Mouse (Mus musculus): ENCODE data around the gene Zcwpw1. TPM values are rescaled to one million over a fixed set of nuclear protein-coding genes. Genes with fewer than 3 reads are reported as not detected.

Zcwpw1 gene
- polyA plus RNA-seq, 1 experiment = 15.5 TPM

GRCm38 (mm10) chr5:137758921-137759534, 28.6 kb upstream of the Zcwpw1 start:
- no peaks in the 10 kb centered on the region for H3K27me3 ChIP-seq (ENCODE audit: control insufficient read depth, insufficient read depth, low read length, poor library complexity, severe bottlenecking)
- H3K4me1 ChIP-seq (ENCODE audit: control insufficient read depth, insufficient read depth, low read length) = peaks cover 6% of the 10 kb centered on the region
- H3K36me3 ChIP-seq (ENCODE audit: control insufficient read depth, insufficient read depth, low read length, poor library complexity, severe bottlenecking) = no peaks in the 10 kb centered on the region
- no peaks in the 10 kb centered on the region for H3K9me3 ChIP-seq (replicated peaks; ENCODE audit: control insufficient read depth, insufficient read depth, low read length, poor library complexity, severe bottlenecking)
- 0 out of 2 replicates have a peak overlapping the region, but pooled peaks have one; percentile 11 for H3K4me3 ChIP-seq (ENCODE audit: low read depth, low read length)
- no peak for TF ChIP-seq POLR2A (IDR thresholded peaks at IDR 0.05; ENCODE audit: insufficient read depth, low read length)
- no peak for TF ChIP-seq CTCF (IDR thresholded peaks at IDR 0.05; ENCODE audit: low read depth, low read length)
- peak; percentile 49; the same call in 1 of the 2 replicates for TF ChIP-seq EP300 (IDR thresholded peaks at IDR 0.05; ENCODE audit: insufficient read depth, low read depth, low read length)
- H3K27ac ChIP-seq (ENCODE audit: insufficient read depth, low read length) = no peak overlapping the region; the same call in 1 of the 2 replicates
- H3K9ac ChIP-seq (ENCODE audit: low read depth, poor library complexity, severe bottlenecking) = peak overlapping the region; percentile 38

DNA sequence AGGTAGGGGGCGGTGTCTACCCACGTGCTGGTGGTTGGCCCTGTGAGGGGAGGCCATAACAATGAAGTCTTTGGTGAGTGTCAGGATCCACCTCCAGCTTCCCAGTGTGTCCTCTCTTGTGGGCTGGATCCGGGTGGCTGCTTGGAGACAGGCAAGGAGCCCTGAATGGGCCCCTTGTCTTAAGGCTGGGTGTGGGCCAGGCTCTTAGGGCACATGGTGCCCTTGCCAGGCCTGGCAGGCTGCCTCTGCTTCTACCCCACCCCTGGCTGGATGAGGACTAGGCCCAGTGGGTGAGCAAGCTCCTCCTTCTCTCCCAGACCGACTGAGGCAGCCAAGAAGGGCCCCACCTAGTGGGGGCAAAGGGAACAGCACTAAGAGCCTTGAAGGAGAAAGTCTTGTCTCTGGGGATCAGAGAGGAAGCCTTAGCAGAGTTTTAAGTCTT, 27.6 kb upstream of the Zcwpw1 start:
- Histone ChIP-seq H3K4me1 (ENCODE audit: control insufficient read depth, insufficient read depth, low read length) (peaks cover 8% of the 10 kb centered on the region), H3K27me3 (ENCODE audit: control insufficient read depth, insufficient read depth, low read length, poor library complexity, severe bottlenecking) (no peaks in the 10 kb centered on the region), H3K9me3 (replicated peaks; ENCODE audit: control insufficient read depth, insufficient read depth, low read length, poor library complexity, severe bottlenecking) (no peaks in the 10 kb centered on the region), H3K9ac (ENCODE audit: low read depth, poor library complexity, severe bottlenecking) (no peak overlapping the region), H3K27ac (ENCODE audit: insufficient read depth, low read length) (no peak overlapping the region), H3K36me3 (ENCODE audit: control insufficient read depth, insufficient read depth, low read length, poor library complexity, severe bottlenecking) (no peaks in the 10 kb centered on the region), H3K4me3 (ENCODE audit: low read depth, low read length) (no peak overlapping the region)
- no peak for TF ChIP-seq EP300 (IDR thresholded peaks at IDR 0.05; ENCODE audit: insufficient read depth, low read depth, low read length)
- TF ChIP-seq CTCF (IDR thresholded peaks at IDR 0.05; ENCODE audit: low read depth, low read length) = peak; percentile 84

- Histone ChIP-seq H3K9ac (ENCODE audit: low read depth, poor library complexity, severe bottlenecking) (no peak overlapping the region), H3K4me1 (ENCODE audit: control insufficient read depth, insufficient read depth, low read length) (peaks cover 2% of the 10 kb centered on the region), H3K27ac (ENCODE audit: insufficient read depth, low read length) (peak overlapping the region; percentile 41; the same call in 1 of the 2 replicates), H3K9me3 (replicated peaks; ENCODE audit: control insufficient read depth, insufficient read depth, low read length, poor library complexity, severe bottlenecking) (no peaks in the 10 kb centered on the region), H3K27me3 (ENCODE audit: control insufficient read depth, insufficient read depth, low read length, poor library complexity, severe bottlenecking) (no peaks in the 10 kb centered on the region), H3K4me3 (ENCODE audit: low read depth, low read length) (no peak overlapping the region), H3K36me3 (ENCODE audit: control insufficient read depth, insufficient read depth, low read length, poor library complexity, severe bottlenecking) (no peaks in the 10 kb centered on the region)
- TF ChIP-seq EP300 (IDR thresholded peaks at IDR 0.05; ENCODE audit: insufficient read depth, low read depth, low read length) = no peak
- TF ChIP-seq CTCF (IDR thresholded peaks at IDR 0.05; ENCODE audit: low read depth, low read length) = no peak
- no peak for TF ChIP-seq POLR2A (IDR thresholded peaks at IDR 0.05; ENCODE audit: insufficient read depth, low read length)
Observed at GRCm38 (mm10) chr5:137764609-137765340, 22.8 kb upstream of the Zcwpw1 start.

- peaks cover 2% of the 10 kb centered on the region for H3K4me1 ChIP-seq (ENCODE audit: control insufficient read depth, insufficient read depth, low read length)
- no peak overlapping the region for H3K9ac ChIP-seq (ENCODE audit: low read depth, poor library complexity, severe bottlenecking)
Observed at GRCm38 (mm10) chr5:137766270-137766669, 21.3 kb upstream of the Zcwpw1 start.

GRCm38 (mm10) chr5:137768475-137768874, 19.1 kb upstream of the Zcwpw1 start:
- Histone ChIP-seq H3K9me3 (replicated peaks; ENCODE audit: control insufficient read depth, insufficient read depth, low read length, poor library complexity, severe bottlenecking) (no peaks in the 10 kb centered on the region), H3K4me3 (ENCODE audit: low read depth, low read length) (no peak overlapping the region), H3K9ac (ENCODE audit: low read depth, poor library complexity, severe bottlenecking) (no peak overlapping the region), H3K4me1 (ENCODE audit: control insufficient read depth, insufficient read depth, low read length) (peaks cover 2% of the 10 kb centered on the region), H3K27me3 (ENCODE audit: control insufficient read depth, insufficient read depth, low read length, poor library complexity, severe bottlenecking) (no peaks in the 10 kb centered on the region), H3K36me3 (ENCODE audit: control insufficient read depth, insufficient read depth, low read length, poor library complexity, severe bottlenecking) (no peaks in the 10 kb centered on the region), H3K27ac (ENCODE audit: insufficient read depth, low read length) (no peak overlapping the region)
- TF ChIP-seq EP300 (IDR thresholded peaks at IDR 0.05; ENCODE audit: insufficient read depth, low read depth, low read length) (no peak), CTCF (IDR thresholded peaks at IDR 0.05; ENCODE audit: low read depth, low read length) (no peak), POLR2A (IDR thresholded peaks at IDR 0.05; ENCODE audit: insufficient read depth, low read length) (no peak)

More at GRCm38 (mm10) chr5:137766270-137766669, 21.3 kb upstream of the Zcwpw1 start:
- no peaks in the 10 kb centered on the region for H3K36me3 ChIP-seq (ENCODE audit: control insufficient read depth, insufficient read depth, low read length, poor library complexity, severe bottlenecking)
- no peaks in the 10 kb centered on the region for H3K9me3 ChIP-seq (replicated peaks; ENCODE audit: control insufficient read depth, insufficient read depth, low read length, poor library complexity, severe bottlenecking)
- TF ChIP-seq CTCF (IDR thresholded peaks at IDR 0.05; ENCODE audit: low read depth, low read length) (peak; percentile 36), EP300 (IDR thresholded peaks at IDR 0.05; ENCODE audit: insufficient read depth, low read depth, low read length) (no peak)
- no peaks in the 10 kb centered on the region for H3K27me3 ChIP-seq (ENCODE audit: control insufficient read depth, insufficient read depth, low read length, poor library complexity, severe bottlenecking)
- no peak overlapping the region for H3K27ac ChIP-seq (ENCODE audit: insufficient read depth, low read length)
- no peak overlapping the region for H3K4me3 ChIP-seq (ENCODE audit: low read depth, low read length)

DNA sequence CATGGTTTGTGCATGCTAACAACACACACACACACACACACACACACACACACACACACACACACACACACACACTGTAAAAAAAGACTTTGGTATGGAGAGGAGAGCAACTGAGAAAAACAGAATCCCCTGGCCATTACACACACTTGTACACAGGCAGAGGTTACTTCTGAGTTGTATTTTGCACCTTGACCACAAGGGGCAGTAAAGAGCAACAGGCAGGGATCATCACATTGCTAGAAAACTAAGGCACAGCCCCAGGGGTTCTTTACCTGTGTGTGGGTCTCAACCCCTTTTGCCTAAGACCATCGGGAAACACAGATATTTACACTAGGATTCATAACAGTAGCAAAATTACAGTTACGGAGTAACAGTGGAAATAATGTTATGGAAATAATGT, 16.9 kb upstream of the Zcwpw1 start:
- Histone ChIP-seq H3K36me3 (ENCODE audit: control insufficient read depth, insufficient read depth, low read length, poor library complexity, severe bottlenecking) (no peaks in the 10 kb centered on the region), H3K27ac (ENCODE audit: insufficient read depth, low read length) (no peak overlapping the region), H3K9ac (ENCODE audit: low read depth, poor library complexity, severe bottlenecking) (no peak overlapping the region), H3K9me3 (replicated peaks; ENCODE audit: control insufficient read depth, insufficient read depth, low read length, poor library complexity, severe bottlenecking) (no peaks in the 10 kb centered on the region), H3K4me1 (ENCODE audit: control insufficient read depth, insufficient read depth, low read length) (no peaks in the 10 kb centered on the region), H3K27me3 (ENCODE audit: control insufficient read depth, insufficient read depth, low read length, poor library complexity, severe bottlenecking) (no peaks in the 10 kb centered on the region), H3K4me3 (ENCODE audit: low read depth, low read length) (no peak overlapping the region)
- TF ChIP-seq POLR2A (IDR thresholded peaks at IDR 0.05; ENCODE audit: insufficient read depth, low read length) (no peak), CTCF (IDR thresholded peaks at IDR 0.05; ENCODE audit: low read depth, low read length) (peak; percentile 32), EP300 (IDR thresholded peaks at IDR 0.05; ENCODE audit: insufficient read depth, low read depth, low read length) (no peak)
